Mouse (Mus musculus) retina, adult 2 months (tissue): ENCODE results near the gene D930020B18Rik.

Source experiments
- DNase-seq: peaks from one replicate; pipeline ENCODE4 v3.0.0-alpha.2; 2012; ENCODE audit warnings: low read depth, low spot score

Gene D930020B18Rik

DNA sequence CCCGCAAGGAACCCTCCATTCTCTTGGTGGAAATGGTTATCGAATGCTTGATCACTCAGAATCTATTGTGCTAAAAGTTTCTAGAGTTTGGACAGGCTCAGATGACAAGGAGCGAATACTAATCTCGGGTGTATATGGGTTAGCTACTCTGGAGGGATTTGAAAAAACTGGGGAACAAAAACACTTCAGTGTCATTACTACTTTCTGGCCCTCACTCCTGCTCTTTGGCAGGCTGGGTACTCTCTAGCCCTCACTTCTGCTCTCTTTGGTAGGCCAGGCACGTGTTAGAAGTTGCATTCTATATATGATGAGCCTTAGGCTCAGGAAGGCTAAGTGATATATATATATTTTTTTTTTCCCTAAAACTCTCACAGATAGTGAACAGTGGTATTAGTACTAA, 1.8 kb upstream of the D930020B18Rik start:
- DNase-seq: no peak

DNA sequence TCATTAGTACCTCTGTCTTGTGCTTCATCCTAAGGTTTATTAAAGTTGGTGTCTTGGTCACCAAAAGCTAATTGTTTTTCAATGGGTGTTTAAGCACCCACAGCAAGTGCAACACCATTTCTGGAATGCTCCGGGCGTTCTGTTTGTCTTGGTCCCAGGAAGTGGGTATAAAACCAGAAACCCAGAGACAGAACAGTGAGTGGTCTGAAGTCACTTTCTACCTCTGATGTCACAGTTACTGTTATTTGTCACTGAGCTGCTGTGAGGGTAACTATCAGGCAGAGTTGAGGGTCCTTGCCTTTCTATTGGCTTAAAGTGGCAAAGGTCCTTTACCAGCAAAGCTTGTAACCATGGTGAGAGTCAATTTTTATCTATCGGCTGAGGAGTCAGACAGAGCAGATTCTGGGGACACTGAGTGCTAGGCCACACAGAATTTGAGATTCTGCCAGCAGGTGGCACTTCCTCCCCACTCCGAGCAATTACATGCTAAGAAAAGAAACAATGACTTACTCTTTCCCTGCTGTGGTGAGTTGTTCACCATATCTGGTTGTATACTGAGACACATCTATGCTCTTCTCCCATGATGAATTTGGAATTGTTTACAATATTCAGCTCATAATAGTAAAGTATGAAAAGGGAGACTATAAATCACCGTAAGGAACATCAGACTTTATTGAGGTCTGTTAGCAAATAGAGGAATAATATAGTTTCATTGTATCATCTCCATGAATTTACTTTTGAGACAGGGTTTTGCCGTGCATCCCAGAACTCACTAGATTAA, 1.0 kb upstream of the D930020B18Rik start:
- no peak for DNase-seq

DNA sequence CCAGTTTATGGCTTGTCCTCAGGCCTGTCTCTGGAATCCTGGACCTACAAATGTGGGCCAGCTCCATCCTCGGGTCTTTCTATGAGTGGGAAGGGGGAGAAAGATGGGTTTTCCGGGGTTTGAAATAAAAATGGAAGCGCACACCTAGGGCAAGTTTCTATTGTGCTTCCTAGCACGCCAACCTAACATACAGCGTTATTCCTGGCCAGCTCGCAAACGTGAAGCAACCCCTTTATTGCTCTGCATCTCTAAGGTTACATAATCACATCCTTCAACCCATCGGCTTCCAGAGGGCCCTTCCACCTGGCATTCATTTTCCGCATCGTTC, 480 bp upstream of the D930020B18Rik start:
- DNase-seq: no peak

DNA sequence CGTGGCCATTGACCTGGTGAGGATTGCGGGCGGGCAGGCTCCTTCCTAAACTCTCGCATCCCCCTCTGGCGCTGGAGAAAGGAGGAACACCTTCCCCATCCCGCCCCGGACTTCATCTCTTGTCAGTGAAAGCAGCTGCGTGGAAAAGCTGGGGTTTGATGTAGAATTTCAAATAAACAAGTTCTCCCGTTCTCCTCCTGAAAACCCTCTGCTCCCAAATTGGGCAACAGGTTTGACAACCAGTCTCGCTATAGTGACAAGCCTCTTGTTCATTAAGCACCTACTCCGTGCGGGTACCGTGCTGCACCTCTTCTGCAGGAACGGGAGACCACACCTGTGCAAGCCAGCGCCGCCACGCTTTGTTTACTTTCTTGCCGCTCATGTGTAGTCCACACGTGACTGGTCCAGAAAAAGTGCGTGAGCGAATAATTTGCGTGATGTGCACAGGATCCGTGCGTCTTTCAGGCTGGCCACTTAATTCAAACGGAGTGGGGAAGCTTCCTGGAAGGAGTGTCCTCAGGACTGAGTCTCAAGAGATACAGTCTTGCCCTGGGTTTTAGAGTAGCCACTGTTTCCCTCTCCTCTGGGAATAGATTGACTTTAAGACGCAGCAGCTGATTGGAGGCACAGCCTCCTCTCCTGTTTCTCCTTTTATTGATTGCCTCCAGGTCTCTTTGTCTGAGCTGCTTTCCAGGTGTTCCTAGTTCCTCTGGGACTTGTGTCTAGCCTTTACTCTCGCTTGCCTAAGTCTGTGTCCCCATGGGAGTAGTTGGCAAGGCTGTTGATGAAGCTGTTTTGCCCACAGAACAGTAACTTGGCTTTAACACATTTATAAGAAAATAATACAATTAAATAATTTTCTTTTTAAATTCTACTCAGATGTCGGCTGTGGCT, 913 bp downstream of the D930020B18Rik start:
- no peak for DNase-seq

DNA sequence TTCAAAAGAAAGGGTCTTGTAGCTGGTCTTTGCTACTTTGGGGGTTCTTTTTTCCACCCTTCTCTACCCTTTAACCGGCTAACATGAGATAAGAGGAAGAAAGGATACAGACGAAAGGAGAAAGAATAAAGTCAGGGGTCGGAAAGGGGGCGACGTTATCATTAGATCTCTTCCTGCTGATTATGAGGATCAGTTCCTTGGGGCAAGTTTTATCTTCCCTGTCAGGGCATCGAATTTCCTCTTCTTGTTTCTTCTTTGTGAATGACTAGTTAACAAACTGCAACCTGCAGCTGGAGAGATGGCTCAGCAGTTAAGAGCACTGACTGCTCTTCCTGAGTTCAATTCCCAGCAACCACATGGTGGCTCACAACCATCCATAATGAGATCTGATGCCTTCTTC, 4.9 kb downstream of the D930020B18Rik start:
- no peak for DNase-seq

DNA sequence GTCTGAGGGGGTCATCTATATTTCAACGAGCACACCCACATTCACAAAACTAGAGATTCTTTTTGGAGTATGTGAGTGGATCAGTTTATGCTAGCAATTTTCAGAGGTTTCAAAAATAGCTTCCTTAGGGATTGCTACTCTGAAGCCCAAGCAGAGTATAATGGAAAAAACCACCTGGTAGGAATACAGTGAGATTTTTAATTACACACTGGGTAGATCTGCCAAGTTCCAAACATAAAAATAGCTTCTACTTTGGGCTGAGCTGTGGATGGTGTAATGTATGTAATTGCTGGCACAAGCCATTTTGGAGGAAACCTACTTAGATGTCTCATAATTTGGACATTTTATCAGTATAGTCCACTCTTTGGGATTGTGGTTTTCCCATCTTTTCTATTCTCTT, 11.7 kb downstream of the D930020B18Rik start:
- DNase-seq: no peak

DNA sequence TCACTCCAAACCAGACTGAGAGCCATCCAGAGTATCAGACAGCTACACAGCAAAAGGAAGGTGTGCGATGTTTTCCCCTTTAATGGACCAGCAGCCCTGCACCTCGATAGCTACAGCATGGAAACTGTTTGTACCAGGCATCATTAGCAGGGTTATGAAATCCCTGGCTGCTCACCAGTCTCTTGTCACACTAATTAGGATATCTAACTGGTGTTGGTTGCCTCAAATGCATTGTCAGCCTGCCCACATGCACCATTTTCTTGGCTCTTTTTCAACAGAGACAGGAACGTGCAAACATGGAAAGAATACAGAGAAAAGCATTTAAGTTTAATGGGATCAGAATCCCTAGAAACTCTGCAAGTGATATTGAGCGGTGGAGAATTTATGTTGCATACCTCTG, 14.5 kb downstream of the D930020B18Rik start:
- no peak for DNase-seq

DNA sequence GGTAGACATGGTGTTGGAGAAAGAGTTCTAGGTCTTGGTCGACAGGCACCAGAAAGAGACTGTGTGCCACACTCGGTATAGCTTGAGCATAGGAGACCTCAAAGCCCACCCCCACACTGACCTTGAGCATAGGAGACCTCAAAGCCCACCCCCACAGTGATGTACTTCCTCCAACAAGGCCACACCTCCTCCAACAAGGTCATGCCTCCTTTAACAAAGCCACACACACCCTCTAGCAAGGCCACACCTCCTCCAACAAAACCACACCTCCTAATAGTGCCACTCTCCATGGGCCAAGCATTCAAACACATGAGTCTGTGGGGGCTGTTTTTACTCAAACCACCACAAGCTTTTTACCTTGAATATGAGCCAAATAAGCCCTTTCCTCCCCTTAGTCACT, 21.3 kb downstream of the D930020B18Rik start:
- no peak for DNase-seq

DNA sequence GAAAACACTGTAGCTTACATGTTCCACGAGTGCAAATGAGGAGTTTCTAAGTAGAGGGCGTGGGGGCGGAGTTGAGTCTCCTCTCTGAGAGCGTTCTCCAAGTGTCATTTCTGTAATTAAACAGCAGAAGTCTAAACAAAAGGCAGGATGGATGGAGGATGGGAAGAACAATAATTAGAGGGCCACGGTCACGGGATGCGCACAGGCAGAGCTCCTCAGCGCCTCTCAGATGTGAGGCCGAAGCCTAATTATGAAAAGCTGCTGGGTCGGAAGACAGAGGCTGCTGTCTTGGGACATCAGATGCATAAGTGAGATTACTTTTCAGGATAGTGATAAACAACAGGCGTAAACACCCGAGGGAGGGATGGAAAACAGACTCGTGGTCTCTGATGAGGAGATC, 22.2 kb downstream of the D930020B18Rik start:
- DNase-seq: no peak

DNA sequence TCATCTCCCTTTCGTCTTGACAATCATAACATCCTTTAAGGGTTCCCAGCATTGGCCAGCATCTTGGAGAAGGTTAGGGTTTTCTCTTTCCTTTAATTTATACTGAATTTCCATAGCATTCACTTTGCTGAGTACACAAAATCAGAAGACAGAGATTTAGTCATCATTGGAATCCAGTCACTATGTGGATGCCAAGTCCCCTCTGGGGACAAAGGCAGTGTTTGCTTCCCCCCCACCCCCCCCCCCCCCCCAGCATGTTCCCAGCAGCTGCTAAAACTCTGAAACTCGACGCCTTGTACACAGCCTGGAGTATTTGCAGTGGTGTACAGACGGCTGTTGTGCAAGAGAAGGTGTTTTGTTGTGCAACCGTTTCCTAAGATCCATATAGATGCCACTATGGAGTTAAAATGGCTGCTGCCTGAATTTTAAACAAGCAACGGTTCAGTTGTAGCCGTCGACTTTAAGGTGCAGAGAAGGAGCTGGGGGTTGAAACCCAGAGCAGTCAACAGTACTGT, 24.3 kb downstream of the D930020B18Rik start:
- DNase-seq: no peak

DNA sequence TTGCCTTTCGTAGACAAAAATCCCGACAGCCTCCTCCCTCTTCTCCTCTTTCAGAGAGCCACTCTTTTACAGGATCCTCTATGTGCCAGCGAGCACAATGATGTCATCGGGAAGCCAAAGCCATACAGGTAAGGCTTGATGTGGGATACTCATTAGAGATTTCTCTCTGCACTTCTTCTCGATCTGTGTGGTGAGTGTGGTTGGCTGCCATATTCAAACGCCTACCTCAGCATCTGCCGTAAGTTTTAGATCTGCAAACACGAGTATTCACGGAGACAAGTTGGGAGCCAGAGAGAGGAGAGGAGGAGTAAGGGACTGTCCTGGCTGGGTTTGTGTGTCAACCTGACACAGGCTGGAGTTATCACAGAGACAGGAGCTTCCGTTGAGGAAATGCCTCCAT, 27.7 kb downstream of the D930020B18Rik start:
- no peak for DNase-seq

DNA sequence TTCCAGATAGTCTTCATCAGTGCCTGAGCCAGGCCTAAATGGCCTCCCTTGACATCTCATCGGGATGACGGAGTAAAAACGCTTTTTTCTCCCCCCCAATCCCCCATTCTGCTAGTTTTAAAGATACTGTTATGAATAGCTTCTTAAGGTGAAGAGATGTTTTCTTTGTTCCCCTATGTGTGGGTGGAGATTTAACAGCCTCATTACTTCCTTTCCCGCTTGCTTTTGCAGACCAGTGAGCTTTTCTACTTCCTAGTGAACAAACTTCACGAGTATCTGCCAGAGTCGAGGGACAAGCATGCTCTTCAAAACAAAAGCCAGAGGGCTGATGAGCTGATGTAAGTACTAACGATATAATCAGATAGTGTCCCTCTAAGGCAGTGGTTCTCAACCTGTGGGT, 35.6 kb downstream of the D930020B18Rik start:
- DNase-seq: no peak

DNA sequence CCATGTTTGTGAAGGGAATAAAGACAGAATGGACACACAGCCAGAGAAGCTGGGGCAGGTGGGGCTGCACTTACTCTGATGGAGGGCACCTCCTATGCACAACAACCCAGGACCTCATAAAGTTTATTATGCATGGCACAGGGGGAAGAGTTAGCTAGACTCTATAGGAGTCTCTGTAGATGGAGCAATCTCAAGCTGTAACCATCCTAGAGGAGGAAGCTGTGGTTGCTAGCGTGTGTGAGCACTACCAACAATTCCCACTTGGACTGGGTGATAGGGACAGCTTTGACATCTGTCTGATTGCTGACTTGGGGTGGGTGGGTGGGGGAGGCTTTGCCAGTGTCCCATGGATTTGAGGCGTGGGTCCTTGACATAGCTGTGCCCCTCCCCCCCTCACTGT, 39.5 kb downstream of the D930020B18Rik start:
- no peak for DNase-seq

DNA sequence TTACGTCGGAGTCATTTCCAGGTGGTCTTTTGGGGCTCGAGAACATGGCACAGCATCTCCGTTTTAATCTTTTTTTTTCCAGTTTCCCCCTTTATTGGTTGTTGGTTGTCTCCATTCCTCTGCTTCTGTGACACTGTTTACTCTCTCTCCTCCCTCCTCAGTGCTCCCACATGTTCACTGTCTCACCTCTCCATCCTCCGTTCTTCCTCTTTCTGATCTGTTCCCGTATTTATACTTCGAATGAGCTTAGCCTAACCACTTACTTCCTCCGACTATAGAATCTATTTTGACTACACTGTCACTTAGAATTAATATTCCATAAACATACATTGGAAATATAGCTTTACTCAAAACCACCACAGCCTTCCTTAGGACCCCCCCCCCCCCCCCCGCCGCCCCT, 41.2 kb downstream of the D930020B18Rik start:
- DNase-seq: no peak

DNA sequence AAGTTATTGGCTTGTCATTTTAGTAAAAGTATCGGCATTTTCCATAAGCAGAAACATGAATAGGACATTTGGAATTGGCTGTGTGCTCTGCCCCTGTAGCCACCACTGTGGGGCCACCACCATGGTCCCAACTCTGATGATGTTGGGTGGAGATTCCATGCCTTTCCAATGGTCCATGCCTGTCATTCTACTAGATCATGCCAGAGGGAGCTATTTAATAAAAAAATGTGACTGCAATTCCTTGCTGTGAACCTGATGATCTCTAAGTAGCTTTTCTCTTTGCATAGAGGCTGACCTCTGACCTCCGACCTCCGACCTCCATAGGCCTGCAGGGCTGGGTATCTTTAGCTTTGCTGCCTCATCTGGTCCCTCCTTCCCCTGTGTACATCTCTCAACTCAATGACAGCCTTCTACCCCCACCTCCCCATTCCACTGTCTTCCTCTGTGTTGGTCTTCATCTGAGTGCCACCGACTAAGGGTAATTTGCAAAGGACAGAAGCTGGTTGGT, 44.8 kb downstream of the D930020B18Rik start:
- DNase-seq: no peak

DNA sequence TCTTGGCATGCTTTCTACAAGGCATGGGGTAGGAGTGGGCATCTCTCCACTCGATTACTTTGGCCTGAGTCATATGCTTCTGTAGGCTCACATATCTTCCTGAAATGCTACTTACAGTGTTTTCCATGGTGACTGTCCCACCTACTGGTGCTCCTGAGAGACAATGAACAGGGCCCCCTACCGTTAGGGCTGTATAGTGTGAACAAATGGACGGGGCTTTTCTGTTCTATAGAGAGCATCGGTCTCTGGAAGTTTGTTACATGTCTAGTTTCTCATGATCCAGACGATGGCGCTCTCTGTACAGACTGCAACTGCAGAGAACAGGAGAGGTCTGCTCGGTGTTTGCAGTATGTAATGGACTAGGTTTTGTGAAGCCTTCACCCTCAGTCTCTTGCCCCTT, 46.1 kb downstream of the D930020B18Rik start:
- no peak for DNase-seq

DNA sequence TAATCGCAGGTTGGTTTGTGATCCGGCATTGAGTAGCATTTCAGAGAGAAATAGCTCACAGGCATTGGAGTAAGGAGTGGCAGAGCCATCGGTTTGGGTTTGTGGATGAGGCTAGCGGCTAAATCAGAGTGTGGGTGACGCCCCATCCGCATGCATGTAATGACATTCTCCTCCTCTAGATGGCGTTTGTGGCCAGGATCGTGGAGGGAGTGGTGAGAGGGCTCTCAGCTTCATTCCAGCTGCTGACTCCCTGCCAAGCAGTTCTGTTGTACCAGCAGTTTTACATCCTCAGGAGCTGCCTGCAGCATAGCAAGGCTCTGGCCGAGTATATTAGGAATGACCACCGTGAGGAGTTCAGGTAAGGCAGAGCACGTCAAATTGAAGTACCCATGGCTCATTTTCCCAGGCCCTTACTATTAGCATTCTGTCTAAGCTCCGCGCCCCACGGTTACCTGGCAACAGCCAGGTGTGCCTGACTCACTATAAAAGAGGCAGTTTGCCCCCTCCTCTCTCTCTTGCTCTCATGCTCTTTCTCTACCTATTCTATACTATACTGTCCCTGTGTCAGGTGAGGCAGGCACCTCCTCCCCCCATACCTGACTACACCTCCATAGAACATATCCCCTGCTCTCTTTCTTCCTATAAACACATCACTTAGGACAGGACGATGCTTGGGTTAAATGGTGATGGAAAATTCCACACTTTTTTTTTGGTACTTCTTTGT, 48.4 kb downstream of the D930020B18Rik start:
- DNase-seq: no peak

DNA sequence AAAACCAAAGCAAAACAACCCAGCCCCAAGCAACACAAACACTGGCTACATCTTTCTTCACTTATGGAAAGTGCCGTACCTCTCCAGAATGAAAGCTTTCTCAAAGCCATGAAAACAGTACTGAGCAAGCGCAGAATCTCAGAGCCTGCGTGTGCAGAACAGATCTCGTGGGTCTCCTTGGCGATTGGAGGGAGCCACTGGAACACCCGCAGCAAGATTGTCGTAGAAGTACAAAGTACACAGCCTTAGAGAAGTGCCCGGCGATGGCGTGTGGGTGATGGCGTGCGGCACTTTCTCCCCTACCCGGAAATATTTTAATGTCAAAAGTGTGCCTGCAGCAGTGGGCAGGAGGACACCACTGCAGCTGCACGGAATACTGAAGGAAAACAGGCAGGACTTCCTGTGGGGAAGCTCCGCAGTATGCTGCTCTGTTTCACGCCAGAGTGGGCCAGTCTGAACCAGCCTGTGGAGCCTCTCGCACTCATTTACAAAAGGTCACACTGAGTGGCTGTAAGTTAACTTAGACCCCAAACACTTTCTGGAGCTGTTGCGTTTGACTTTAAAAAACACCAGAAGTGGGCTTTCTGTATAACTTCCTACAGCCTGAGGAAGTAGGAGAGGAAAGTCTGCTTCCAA, 51.7 kb downstream of the D930020B18Rik start:
- DNase-seq: no peak

DNA sequence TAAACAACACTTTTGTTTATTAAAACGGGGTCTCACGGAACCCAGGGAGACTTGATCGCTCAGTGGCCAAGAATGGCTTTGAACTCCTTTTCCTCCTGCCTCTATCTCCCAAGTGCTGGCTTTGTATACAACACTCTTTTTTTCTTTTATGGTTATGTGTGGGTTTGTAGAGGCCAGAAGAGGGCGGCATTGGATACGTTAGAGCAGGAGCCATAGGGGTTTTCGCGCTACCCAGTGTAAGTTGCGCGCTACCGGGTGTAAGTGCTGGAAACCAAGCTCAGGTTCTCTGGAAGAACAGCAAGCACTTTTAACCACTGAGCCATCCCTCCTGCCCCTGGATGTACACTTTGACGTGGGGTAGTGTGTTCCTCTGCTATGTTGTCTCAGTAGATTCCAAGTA, 53.2 kb downstream of the D930020B18Rik start:
- no peak for DNase-seq

DNA sequence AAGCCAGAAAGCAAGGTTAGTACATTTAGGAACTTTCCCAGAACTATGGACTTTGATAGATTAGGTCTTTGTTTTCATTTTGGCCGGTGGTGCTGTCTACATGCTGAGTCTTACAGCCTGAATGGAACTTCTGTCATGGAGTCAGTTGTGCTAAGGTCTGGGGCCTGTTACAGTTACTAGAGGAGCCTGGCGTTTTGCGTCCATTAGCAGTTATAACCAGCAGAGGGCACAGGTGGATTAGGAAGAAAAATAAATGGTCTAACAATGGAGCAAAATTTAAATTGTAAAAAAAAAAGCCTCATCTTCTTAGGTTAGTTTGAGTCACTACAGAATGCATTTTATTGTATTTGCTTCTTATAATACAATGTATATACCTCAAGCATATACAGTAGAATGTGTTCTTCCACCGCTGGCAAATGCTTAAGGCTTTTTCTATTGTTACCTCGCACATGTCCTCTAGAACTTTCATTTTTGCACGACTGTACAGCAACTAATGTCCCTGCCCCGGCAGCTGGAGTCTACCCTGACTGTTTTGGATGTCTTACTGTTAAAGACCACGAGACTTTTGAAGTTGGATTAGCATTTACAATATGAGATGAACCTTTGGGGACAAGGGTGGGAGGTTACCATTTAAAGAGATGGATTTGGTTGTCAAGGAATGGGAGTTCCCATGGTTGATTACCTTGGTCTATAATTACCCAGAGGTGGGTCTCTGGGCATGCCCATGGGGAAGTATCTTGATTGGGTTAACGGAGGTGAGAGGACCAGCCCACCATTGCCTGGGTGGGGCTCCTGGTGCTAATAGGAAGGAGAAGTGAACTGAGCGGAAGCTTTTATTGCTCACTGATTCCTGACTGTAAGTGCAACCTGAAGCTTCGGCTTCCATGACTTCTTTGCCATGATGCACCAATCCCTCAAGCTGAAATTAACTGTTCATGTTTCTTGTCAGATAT, 60.2 kb downstream of the D930020B18Rik start:
- no peak for DNase-seq
